Comparison of ENCODE assay signal across 17 mouse cellular contexts in the genomic region with DNA sequence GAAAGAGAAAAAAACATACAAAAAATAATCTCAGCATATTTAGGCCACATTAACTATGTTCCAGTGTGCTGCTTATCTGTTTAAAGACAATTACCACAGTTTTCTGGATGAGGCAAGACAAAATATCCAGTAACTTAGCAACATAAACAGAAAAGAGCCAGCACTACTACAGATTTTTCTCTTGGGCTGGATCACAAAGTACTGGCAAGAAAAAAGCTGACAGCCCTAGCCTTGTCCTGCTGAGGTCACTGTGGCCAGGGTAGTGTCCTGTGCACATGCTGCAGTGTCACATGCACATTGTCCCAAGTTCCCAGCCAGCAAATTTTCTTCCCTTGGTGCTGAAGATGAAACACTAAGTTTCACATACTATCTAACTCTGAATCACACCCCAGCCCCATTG. TPM values are rescaled to one million over a fixed set of nuclear protein-coding genes. Genes with fewer than 3 reads are reported as not detected.
DNase-seq lines count a peak whose midpoint lies in the region; ATAC-seq and TF ChIP-seq lines count a peak whose summit lies in the region.
"Had no signal": no experiment of that assay in that cellular context is flagged by ENCODE, and none has a peak within 500 bp of the region (broad histone marks: within the 10 kb centered on the region; RNA-seq: fewer than 3 reads in every experiment).

No protein-coding gene starts in this region.

- TF ChIP-seq CTCF in liver, adult 2 months (IDR thresholded peaks at IDR 0.05; ENCODE audit: low read depth, low read length), result no peak
- TF ChIP-seq CTCF in heart, postnatal 0 days (IDR thresholded peaks at IDR 0.05; ENCODE audit: low read depth), result no peak

- no peak overlapping the region for H3K4me2 ChIP-seq in heart, postnatal 0 days (ENCODE audit: low read depth, low read length)
- no peak overlapping the region for H3K4me2 ChIP-seq in hindbrain, embryonic 16.5 days (ENCODE audit: low read length)
- H3K4me2 ChIP-seq: embryonic facial prominence, embryonic 13.5 days; forebrain, embryonic 13.5 days had no signal

- no peak overlapping the region for H3K4me3 ChIP-seq in liver, adult 2 months (ENCODE audit: insufficient read depth, low read depth, low read length)
- H3K4me3 ChIP-seq in heart, postnatal 0 days (ENCODE audit: low read depth, low read length), result no peak overlapping the region
- H3K4me3 ChIP-seq in hindbrain, embryonic 16.5 days (ENCODE audit: low read length), result no peak overlapping the region
- H3K4me3 ChIP-seq: embryonic facial prominence, embryonic 13.5 days; forebrain, embryonic 13.5 days; megakaryocyte, embryonic 14.5 days had no signal

- peak; percentile 58; the same call in 1 of the 2 replicates for ATAC-seq in heart, postnatal 0 days (ENCODE audit: insufficient read depth, low read depth)
- no peak for ATAC-seq in hindbrain, embryonic 16.5 days
- ATAC-seq: forebrain, embryonic 13.5 days had no signal

- DNase-seq in gastrocnemius, adult 18-20 months (ENCODE audit: low spot score), result peak; percentile 75
- DNase-seq in gastrocnemius, postnatal 10 days, result no peak
- peak; percentile 91 for DNase-seq in liver, adult 2 months (ENCODE audit: extremely low read depth, low read depth, low spot score)
- DNase-seq in liver, result no peak
- DNase-seq in heart, postnatal 0 days (ENCODE audit: low spot score), result peak; percentile 23
- DNase-seq in lung, postnatal 4 days, result peak; percentile 14 to 41
- no peak for DNase-seq in c-Kit-positive CD71-positive TER-119-positive erythroid progenitor cells, embryonic 14.5 days (ENCODE audit: low spot score)
- DNase-seq: B cell, adult 2 months; cerebellum, adult 11 months; kidney, adult 11 months; layer of hippocampus, adult 9-11 months had no signal

- no peaks in the 10 kb centered on the region for H3K27me3 ChIP-seq in liver, adult 2 months (ENCODE audit: control insufficient read depth, insufficient read depth, low read length)
- no peaks in the 10 kb centered on the region for H3K27me3 ChIP-seq in heart, postnatal 0 days (ENCODE audit: control insufficient read depth, insufficient read depth, low read length)
- H3K27me3 ChIP-seq in hindbrain, embryonic 16.5 days (replicated peaks; ENCODE audit: control insufficient read depth, insufficient read depth, low read length), result no peaks in the 10 kb centered on the region
- H3K27me3 ChIP-seq: forebrain, embryonic 13.5 days; megakaryocyte, embryonic 14.5 days had no signal

- peaks cover 84% of the 10 kb centered on the region for H3K36me3 ChIP-seq in liver, adult 2 months (ENCODE audit: control insufficient read depth, insufficient read depth, low read length)
- no peaks in the 10 kb centered on the region for H3K36me3 ChIP-seq in heart, postnatal 0 days (replicated peaks; ENCODE audit: control insufficient read depth, insufficient read depth, low read length)
- no peaks in the 10 kb centered on the region for H3K36me3 ChIP-seq in hindbrain, embryonic 16.5 days (ENCODE audit: control insufficient read depth, insufficient read depth, low read length)
- H3K36me3 ChIP-seq: embryonic facial prominence, embryonic 13.5 days had no signal

- H3K79me2 ChIP-seq in liver, adult 2 months (ENCODE audit: control insufficient read depth, insufficient read depth, low read length), result peaks cover 40% of the 10 kb centered on the region; the same call in 1 of the 2 replicates

- no peak overlapping the region for H3K9ac ChIP-seq in liver, adult 2 months (ENCODE audit: low read depth, low read length)
- H3K9ac ChIP-seq in heart, postnatal 0 days (replicated peaks; ENCODE audit: low read depth, low read length), result no peak overlapping the region
- H3K9ac ChIP-seq in hindbrain, embryonic 16.5 days (ENCODE audit: low read depth, low read length), result no peak overlapping the region
- H3K9ac ChIP-seq: embryonic facial prominence, embryonic 13.5 days; forebrain, embryonic 13.5 days; liver, embryonic 14.5 days had no signal

- no peaks in the 10 kb centered on the region for H3K9me3 ChIP-seq in heart, postnatal 0 days (replicated peaks; ENCODE audit: control insufficient read depth, low read length)
- no peaks in the 10 kb centered on the region for H3K9me3 ChIP-seq in hindbrain, embryonic 16.5 days (ENCODE audit: control insufficient read depth, low read length)
- H3K9me3 ChIP-seq: embryonic facial prominence, embryonic 13.5 days; forebrain, embryonic 13.5 days; megakaryocyte, embryonic 14.5 days had no signal

- H3K4me1 ChIP-seq in liver, adult 2 months (ENCODE audit: control insufficient read depth, insufficient read depth, low read length), result peaks cover 59% of the 10 kb centered on the region
- peaks cover 4% of the 10 kb centered on the region; the same call in 1 of the 2 replicates for H3K4me1 ChIP-seq in heart, postnatal 0 days (ENCODE audit: control insufficient read depth, insufficient read depth)
- no peaks in the 10 kb centered on the region for H3K4me1 ChIP-seq in hindbrain, embryonic 16.5 days (ENCODE audit: control insufficient read depth, insufficient read depth, low read depth, low read length)
- H3K4me1 ChIP-seq: megakaryocyte, embryonic 14.5 days had no signal

- no peak overlapping the region for H3K27ac ChIP-seq in liver, adult 2 months (replicated peaks; ENCODE audit: insufficient read depth, low read depth, low read length)
- H3K27ac ChIP-seq in heart, postnatal 0 days (ENCODE audit: low read depth), result no peak overlapping the region
- H3K27ac ChIP-seq in hindbrain, embryonic 16.5 days (ENCODE audit: low read depth, low read length), result no peak overlapping the region
- H3K27ac ChIP-seq: embryonic facial prominence, embryonic 13.5 days; forebrain, embryonic 13.5 days; liver, embryonic 14.5 days had no signal

- no peak for TF ChIP-seq EP300 in heart, postnatal 0 days (IDR thresholded peaks at IDR 0.05; ENCODE audit: low read depth)

- no peak for TF ChIP-seq POLR2A in liver, adult 2 months (IDR thresholded peaks at IDR 0.05; ENCODE audit: extremely low read depth, insufficient read depth, low read length)

RNA-seq across cellular contexts. Expression of a gene that starts 43.0 kb away (rescaled TPM):
- 10 to 100 TPM; 10.7 to 14.0 TPM for total RNA-seq in gastrocnemius, adult 18-20 months (2021)
- total RNA-seq in gastrocnemius, postnatal 10 days (2021), result 10 to 100 TPM; 24.3 to 25.4 TPM
- 193 and 198 TPM in 2 replicates for total RNA-seq in liver, adult 2 months (2014; rRNA removed)
- 117 and 215 TPM in 2 replicates for polyA plus RNA-seq in liver, adult 2 months (2012; rRNA removed)
- 2.3 and 2.5 TPM in 2 replicates for total RNA-seq in heart, postnatal 0 days (2014; rRNA removed; ENCODE audit: low replicate concordance)
- polyA plus RNA-seq in heart, postnatal 0 days (2015; fragmentation: Nextera tagmentation; extraction: Ambion mirVana), result 1.2 TPM in 2 replicates
- 6.2 and 8.4 TPM in 2 replicates for polyA plus RNA-seq in hindbrain, embryonic 16.5 days (2015; fragmentation: Nextera tagmentation; extraction: Ambion mirVana)
- total RNA-seq: hematopoietic stem cell, adult 5-6 weeks had no signal

Comparison
In these comparisons a context has a peak if more than half of its experiments do, and no peak if none do; other contexts are left out.
1. DNase-seq: peak in gastrocnemius, adult 18-20 months (single experiment), liver, adult 2 months (single experiment), heart, postnatal 0 days (single experiment) and lung, postnatal 4 days (2 of 2); none in gastrocnemius, postnatal 10 days (single experiment), liver (single experiment) and c-Kit-positive CD71-positive TER-119-positive erythroid progenitor cells, embryonic 14.5 days (single experiment).